Mouse (Mus musculus): ENCODE results near the gene S100a4.

The S100a4 gene

DNA sequence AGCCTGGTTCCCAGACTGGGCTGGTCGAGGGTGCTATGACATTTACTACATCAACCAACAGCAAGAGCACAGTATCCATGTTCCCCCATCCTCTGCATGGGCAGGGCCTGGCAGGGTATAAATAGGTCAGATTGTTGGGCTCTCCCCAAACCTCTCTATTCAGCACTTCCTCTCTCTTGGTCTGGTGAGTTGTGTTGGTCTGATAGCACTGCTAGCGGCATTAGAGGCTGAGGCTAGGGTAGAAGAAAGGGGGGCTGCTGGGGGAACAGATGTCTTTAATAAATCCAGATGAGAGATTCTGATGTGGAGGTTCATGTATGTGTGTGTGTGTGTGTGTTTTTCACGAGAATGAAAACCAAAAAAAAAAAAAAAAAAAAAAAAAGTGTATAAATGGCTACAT, at the start of gene S100a4:
TSS of gene S100a4 (plus strand) at position 149 of the 400 bp plus-strand sequence.
- DNase-seq, result no peak

DNA sequence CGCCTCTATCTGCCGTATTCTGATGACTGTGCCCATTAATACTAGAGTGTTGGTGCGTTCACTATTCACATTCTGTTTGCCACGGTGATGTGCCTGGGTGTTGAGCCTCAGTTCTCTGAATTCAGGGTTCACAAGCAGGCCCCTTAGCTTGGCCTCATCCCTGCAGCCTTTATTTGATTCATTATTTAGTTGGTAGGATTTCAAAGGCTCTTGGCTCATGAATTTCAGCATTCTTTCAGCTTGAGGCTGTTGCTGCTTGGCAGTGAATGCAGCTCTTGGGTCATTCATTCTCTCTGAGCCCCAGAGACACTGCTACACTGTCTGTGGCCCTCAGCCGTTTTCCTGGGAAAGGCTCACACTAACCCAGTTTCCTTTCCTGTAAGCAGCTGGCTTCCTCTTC, 47.6 kb upstream of the S100a4 start:
- DNase-seq, result no peak

DNA sequence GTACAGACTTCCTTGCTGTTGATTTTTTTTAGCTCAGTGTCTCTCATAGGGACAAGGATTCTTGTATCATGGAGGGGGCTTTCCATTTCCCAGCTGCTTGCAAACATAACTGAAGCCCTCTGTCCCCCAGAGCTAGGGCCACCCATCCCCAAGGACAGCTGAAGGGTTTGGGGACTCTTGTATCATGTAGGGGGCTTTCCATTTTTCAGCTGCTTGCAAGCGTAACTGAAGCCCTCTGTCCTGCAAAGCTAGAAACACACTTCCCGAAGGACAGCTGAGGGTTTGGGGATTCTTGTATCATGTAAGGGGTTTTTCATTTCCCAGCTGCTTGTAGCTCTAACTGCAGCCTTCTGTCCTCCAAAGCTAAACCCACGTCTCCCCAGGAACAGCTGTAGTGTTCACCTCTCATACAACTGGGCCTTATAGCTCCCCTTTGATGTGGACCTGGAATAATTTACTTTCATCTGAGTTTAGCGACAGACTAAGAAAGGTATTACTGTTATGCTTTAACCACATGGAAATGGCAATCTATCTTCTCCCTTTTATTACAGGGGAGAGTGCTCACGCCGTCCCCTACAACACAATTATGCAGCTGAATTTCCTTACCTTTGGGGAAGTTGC, 43.5 kb upstream of the S100a4 start, which contains the start of gene S100a3:
TSS of gene S100a3 (plus strand) at position 571 of the 621 bp plus-strand sequence.
- no peak for DNase-seq

DNA sequence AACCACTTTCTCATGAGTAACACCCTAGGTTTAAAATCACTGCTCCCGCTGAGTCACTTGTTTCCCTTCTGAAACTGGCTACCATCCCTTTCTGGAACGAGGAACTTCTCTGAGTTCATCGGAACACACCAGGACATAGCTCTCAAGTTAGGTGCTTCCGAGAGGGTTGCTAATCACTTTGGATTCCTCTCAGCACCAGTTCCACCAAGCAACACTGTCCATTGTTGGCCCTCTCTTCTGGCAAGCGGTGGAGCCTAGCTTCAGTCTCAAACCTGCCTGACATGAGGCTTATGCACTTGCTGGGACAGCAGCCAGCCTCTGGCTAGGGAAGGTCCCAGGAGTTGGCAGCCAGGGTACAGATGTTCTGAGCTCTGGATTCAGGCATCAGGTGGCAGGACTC, 28.9 kb upstream of the S100a4 start:
- no peak for DNase-seq

DNA sequence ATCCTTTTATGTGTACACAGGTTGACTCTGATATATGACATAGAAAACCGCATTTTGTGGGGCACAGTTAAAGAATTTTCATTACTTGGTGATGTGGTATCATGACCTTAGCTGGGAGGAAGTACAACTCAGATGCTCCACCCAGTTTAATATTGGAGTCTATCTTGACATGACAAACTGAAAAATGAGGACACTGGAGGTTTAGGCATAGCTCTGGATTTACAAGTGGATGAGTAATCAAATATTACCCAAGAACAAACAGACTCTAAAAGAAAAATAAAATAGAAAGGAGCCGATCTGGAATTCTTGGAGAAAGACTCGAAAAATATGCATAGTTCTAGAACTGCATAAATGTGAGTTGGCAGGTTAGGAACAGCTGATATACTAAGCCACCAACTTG, 28.3 kb upstream of the S100a4 start:
- no peak for DNase-seq

DNA sequence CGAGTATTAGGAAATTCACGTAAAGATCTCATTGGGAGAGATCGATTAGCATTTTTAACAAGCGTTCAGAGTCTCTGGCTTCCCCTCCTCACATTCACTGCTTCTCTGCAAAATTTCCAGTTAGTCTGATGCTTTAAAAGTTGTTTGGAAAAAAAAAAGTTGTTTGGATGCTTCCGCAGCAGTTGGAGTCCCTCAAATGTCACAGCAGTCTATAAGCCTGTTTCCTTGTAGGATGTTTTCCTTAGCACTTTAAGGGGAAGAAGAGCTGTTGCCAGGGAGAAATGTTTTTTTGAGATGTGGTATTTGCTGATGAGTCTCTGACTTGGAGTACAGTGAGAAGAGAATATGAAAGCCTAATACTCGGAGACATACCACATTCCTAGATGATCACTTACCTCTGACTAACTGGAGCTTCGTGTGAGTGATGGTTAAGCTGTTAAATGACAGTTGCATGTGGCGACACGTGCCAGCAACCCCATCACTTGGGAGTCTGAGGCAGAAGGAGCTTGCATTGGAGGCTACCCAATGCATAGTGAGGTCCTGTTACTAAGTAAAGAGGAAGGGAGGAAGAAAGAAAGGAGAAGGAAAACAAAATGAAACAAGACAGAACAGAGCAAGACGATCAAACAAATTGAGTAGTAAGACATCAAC, 27.1 kb upstream of the S100a4 start:
- DNase-seq, result no peak

DNA sequence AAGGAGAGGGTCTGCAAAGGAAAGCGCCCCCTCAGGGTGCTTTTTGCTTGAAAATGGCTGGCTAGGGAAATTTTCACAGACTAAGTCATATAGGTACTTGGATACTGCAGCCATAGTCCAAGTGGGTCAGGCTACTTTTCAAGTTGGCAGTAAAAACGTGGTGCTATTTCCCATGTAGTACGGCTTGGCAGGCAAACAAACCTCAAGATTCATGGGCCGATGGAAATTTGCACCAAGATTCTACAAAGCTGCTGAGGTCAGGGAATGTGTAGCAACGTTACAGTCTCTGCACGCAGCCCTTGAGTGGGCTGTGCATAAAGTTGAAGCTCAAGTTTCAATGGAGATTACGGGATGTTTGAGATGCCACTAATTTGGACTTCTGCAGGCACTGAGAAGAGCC, 24.1 kb upstream of the S100a4 start:
- DNase-seq, result no peak

DNA sequence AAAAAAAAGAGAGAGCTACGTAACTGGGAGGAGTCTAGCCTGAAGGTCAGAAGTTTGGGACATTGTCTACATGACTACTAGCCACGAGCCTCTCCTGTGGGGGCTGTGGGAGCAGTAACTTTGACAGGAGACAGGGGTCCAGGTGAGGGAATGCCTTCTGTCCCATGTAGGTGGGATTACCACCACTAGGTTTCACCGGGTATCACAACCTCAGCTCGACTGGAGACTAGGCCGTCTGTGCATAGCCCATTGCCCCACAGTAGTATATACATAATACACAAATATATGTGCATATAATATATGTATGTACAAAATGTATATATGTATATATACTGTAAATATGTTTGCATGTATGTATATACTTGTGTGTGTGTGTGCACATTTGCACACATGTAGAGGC, 22.4 kb upstream of the S100a4 start:
- no peak for DNase-seq

DNA sequence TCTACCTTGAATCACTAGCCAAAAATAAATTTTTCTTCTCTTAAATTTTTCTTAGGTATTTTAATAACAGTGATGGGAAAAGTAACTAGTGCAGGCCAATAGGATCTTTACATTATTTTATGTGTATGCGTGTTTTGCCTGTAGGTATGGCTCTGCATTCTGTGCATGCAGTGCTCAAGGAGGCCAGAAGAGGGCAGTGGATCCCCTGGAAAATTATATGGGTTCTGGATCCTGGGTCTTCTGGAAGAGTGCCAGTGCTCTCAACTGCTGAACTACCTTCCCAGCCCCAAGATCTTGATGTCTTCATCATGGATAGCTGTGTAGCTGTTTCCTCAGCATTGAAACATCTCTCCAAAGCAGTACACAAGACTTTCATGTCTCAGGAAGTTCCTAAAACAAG, 21.4 kb upstream of the S100a4 start:
- no peak for DNase-seq

DNA sequence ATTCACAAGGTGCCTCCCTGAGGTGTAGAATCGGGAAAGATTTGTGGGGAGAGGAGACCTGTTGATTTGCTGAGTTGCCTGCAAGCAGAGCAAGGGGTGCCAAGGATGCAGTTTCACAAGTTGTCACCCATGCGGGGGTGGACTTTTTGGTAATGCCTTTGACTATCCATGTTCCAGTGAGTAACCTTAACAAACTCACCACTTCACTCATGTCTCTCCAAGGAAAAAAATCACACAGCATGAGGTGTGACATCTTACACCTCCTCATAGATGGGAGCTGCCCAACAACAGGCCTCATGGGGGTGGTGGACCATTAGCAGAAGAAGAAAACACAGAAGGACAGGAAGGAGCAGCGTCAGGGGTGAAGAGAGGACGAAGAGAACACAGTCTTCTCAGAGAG, 21.0 kb upstream of the S100a4 start:
- no peak for DNase-seq

DNA sequence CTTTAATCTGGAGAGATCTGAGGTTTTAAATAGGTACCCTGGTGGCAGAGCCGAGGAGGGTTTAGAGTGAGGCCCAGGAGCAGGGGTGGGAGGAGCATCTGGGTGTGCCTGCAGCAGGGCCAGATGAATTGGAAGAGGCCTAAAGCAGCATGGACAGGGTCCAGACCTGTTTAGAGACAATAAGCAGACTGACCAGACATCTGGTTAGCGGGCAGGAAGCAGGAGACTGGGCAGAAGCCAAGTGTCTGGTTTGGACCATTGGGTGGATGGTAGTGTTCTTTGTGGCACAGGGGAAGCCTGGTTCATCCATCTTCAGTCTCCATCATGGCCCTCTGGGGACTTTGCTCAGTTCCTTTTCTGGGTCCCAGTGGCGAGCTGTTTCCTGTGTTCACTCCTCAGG, 19.7 kb upstream of the S100a4 start:
- no peak for DNase-seq

DNA sequence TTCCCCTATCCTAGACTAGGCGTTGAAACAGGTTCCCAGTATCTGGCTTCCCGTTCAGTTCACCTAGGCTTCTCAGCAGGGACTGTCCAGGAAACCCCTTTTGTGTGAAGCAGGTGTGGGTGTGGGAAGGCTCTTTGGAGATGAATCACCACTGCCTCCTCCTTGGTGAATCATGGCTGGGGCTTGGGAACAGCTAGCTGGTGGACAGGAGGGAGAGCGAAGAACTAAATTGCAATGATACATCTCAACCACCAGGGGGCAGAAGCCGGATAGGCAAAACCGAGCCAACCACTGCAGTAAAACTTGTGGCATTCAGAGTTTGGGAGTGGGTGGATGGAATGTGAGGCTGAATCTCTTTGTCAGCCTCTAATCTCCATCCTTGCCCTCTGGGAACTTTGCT, 18.0 kb upstream of the S100a4 start:
- peak; percentile 66 for DNase-seq

DNA sequence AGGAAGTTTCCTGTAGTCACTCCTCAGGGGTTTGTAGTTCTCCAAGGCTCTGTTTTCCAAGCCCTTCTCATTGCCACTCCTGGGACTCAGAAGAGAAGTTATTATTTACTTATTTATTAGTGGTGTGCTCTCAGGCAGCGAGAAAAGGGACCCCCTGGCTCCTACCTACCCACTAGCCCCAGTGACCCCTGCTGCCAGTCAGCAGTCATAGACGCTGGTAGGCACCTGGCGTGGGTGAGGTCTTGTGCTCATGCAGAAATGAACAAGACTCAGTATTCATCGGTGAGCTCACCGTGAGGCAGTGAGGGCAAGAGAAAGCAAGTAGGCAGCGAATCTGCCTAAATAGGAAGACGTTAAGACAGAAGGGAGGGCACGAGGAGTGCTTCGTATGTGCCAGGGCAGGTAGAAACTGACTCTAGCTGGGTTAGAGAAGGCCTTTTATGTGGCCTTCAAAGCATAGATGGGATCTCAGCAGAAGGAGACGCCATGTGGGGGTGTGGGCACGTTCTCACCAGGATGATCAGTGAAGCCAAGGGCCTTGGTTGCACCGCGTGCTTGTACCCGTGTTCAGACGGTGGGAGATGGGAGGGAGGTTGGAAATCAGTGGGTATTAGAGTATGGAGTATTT, 17.4 kb upstream of the S100a4 start:
- DNase-seq, result no peak

DNA sequence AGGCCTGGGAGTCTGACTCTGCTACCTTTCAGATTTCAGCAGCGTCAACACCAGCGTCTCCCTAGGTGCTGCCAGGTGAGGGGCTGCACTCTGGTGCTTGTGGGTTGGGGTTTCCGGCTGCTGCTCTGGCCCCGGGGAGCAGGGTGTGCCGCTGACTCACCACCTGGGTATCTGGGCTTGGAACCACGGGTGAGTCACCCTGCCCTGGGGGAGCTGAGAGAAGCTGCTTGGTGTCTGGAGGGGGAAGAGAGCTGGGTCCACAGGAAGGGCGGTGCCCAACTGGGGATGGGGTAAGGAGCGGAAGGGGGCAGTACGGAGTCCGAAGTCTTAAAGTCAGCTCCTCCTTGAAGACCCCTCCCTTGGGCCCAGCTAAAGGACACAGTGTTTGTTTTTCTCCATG, 16.7 kb upstream of the S100a4 start:
- DNase-seq, result peak; percentile 71

DNA sequence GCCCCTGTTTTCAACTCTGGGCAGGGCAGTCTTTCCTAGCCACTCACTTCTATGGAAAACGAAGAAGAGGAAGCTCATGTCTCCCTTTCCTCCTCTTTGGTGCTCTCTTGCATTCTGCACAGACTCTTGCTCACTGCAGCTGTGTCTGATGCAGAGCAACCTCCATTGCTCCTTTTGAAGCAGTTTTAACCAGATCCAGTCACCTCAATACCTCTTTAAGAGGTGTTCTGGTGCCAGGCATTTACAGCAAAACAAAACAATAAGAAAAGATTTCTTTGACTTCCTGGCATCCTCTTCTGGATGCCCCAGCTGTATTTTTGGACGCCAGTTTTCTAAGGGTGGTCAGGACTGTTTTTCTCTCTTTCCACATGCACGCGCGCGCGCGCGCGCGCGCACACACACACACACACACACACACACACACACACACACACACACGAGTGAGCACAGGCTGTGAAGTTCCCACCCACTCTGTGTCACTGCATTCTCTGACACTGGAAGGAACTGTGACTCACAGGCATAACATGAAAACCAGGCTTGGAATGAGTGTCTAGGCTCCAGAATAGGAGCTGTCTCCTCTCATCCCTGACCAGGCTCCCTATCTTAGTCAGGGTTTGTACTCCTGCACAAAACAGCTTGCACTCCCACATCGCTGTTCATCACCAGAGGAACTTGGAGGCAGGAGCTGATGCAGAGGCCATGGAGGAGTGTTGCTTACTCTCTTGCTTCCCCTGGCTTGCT, 16.0 kb upstream of the S100a4 start:
- no peak for DNase-seq

DNA sequence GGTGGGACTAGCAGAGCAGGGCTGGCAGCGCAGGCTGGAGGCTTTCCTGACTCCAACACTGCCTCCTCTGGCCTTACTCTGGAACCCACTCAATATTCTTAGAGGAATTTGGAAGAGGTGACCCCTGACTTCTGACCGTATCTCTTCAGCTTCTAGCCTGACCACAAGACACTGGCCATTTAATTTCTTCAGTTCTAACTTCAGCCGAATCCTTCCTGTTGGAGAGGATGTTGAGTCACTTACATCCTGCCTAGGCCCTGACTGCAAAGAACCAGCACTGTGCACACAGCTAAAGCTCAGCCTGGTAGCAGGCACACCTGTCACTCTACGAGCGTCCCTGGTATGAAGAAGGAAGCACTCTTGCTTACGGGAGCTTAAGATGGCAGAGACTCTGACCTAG, 14.2 kb upstream of the S100a4 start:
- DNase-seq, result no peak

DNA sequence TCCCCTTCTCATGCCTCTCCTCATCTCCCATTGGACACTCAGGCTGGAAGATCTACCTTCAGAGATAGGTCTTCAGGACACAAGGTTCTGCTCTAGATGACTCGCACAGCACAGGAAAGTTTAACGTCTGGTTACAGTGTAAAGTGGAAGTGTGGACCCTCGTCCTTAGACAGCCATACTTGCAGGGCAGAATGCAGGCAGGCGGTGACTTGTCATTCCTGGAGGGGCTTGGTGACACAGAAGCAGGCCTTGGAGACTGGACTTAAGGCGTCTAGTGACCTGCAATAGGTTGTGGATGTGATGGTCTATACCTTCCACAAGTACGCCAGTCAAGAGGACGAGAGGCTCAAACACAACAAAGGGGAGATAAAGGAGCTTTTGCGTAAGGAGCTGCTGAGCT, 13.6 kb upstream of the S100a4 start, which contains the start of gene S100a2:
TSS of gene S100a2 (plus strand) at position 301 of the 400 bp plus-strand sequence.
- no peak for DNase-seq

DNA sequence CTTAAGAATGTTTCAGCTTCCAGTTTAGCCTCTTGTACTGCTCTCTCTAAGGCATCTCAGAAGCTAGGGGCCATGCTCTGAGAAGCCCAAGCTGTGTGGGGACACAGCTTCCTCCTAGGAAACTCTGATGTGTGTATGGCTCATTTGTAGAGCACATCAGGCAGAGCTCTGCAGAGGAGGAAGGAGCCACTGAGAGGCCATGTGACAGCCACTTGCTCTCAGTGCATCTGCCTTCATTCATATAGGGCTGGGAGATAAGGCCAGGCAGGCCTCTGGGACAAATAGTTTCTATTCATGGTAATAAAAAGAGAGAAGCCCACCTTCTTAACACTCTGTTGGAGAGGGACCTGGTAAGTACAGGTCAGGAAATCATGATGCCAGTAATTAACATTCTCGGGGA, 9.1 kb upstream of the S100a4 start:
- no peak for DNase-seq

DNA sequence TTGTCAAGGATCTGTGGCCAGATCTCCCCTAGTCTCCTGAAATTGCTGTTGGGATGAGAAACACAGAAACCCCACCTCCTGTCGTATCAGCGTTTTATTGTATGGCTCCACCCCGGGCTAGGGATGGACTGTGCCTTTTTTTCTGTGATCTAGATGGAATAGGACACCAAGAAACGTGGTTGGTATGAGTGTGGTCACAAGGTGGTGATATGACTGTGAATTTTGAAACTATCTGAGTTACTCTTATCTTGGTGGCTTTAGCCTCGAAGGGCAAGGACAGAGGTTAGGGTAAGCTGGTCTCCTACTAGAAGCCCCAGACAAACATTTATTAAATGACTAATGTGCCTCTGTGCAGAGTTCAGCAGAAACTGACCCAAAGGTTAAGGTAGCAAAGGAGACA, 8.0 kb upstream of the S100a4 start:
- no peak for DNase-seq

DNA sequence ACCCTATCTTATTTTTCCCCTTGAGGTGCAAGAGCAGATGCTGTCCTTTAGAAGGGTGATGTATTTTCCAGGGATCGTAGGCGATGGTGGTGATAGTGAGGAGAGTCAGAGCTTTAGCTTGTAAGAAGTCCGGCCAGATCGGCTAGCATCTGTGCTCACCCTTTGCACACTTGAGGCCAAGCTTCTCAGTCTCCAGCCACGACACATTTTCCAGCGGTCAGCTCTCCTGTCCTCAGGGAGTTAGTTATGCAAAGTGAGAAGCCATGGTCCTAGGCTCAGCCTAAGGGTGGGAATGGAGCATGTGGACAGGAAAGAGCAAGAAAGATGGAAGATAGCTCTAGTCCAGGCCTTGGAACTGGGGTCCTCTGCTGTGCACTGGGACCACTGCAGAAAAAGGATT, 6.8 kb upstream of the S100a4 start:
- DNase-seq, result no peak

DNA sequence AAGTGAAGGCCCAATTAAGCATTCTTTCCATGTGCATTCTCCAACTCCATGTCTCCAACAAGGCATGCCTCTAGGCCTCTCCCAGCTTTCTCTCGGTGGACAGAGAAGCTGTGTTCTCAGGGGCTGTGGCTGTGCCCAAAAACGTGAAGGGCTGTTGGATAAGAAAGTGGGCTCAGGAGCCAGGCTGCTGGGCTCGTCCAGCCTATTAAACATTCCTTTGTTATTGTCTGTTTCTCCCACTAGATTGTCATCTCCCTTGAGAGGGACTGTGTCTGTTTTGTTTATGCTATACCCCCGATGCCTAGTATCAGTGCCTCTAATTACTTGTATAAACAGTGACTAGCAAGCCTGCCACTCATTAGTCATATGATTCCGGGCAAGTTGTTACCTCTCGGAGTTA, 5.8 kb upstream of the S100a4 start:
- no peak for DNase-seq

DNA sequence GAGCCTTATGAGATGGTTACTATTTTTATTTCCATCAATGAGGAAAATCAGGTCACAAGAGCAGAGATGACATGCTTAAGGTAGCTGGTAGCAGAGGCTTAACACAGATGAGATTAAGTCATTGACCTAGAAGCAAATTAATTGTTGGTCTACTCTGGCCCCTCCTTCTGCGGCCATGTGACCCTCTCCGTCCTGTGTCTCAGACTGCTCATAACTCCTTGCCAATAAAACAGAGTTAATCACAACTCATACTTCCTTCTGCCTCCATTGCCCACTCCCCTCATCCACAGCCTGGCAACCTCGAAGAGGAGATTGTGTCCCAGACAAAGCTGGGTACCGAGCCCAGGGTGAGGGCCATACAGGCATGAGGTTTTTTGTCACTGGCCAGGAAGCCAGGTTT, 5.4 kb upstream of the S100a4 start:
- no peak for DNase-seq

DNA sequence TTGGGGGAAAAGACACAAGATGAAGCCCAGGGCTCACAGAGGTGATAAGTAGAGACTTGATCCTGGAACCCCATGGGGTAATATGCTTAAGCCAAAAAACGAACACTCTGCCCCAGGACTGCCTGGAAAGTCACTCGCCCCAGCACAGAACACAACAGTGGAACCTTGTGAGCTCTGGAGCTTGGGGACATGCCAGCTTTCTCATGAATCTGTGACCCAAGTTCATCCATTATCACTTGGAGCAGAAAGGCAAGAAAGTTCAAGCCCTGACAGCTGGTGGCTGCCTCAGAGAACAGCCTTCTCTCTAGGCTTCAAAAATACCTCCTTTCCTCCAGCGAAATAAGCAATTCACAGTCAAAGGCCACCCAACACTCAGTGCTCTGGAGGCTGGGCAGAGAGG, 4.2 kb upstream of the S100a4 start:
- no peak for DNase-seq

DNA sequence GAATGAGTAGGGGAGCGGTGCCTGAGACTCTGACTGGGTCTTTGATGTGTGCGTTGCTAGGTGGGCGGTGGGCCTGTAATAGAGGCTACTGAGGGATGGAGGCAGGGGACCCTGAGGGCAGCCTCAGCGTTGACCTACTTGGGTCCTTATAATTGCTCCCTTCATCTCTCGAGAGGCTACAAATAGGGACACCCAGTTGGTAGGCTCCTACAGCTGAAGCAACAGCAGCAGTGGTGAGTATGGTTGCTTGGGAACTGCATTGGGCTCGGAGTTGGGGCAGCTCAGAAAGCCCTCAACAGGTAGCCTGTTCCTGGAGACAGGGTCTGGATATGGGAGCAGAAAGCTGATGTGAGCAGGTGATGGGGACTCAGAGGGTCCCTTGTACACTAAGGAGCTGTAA, 3.5 kb upstream of the S100a4 start:
- DNase-seq, result no peak
